Mouse (Mus musculus): Measurements from ENCODE around the gene Capn10.

Capn10 gene

GRCm38 (mm10) chr1:92976141-92976566, 42.0 kb downstream of the Capn10 start:
- no peak for DNase-seq (ENCODE audit: low spot score in 2 of 2)

- no peak for DNase-seq (ENCODE audit: low spot score in 2 of 2)
These were observed 44.5 kb downstream of the Capn10 start for GRCm38 (mm10) chr1:92978645-92979044.

- DNase-seq (ENCODE audit: low spot score in 2 of 2): no peak
These were observed 45.0 kb downstream of the Capn10 start for GRCm38 (mm10) chr1:92979073-92979602.

GRCm38 (mm10) chr1:92981056-92981845, 47.1 kb downstream of the Capn10 start:
- DNase-seq (ENCODE audit: low spot score in 2 of 2): no peak

- no peak for DNase-seq (ENCODE audit: low spot score in 2 of 2)
These were observed 48.9 kb downstream of the Capn10 start for GRCm38 (mm10) chr1:92982931-92983605.

- DNase-seq (ENCODE audit: low spot score in 2 of 2): no peak
These were observed 50.8 kb downstream of the Capn10 start for GRCm38 (mm10) chr1:92984999-92985398.

GRCm38 (mm10) chr1:92988894-92989293, 54.7 kb downstream of the Capn10 start:
- no peak for DNase-seq (ENCODE audit: low spot score in 2 of 2)

GRCm38 (mm10) chr1:92989891-92990290, 55.7 kb downstream of the Capn10 start:
- DNase-seq (ENCODE audit: low spot score in 2 of 2): no peak

GRCm38 (mm10) chr1:92992214-92992855, 58.2 kb downstream of the Capn10 start:
- DNase-seq (ENCODE audit: low spot score in 2 of 2): no peak

- no peak for DNase-seq (ENCODE audit: low spot score in 2 of 2)
These were observed 58.7 kb downstream of the Capn10 start for GRCm38 (mm10) chr1:92992880-92993279.

Measured in frontal cortex, postnatal 14 days (tissue).